Mouse (Mus musculus): Measurements from ENCODE around the gene Spock2.

- no peak for TF ChIP-seq HCFC1 (IDR thresholded peaks at IDR 0.05; ENCODE audit: borderline replicate concordance, insufficient read depth, low read length)
- TF ChIP-seq MAFK (IDR thresholded peaks at IDR 0.05; ENCODE audit: insufficient read depth, low read depth, low read length): no peak
These were observed 32.7 kb downstream of the Spock2 start for GRCm38 (mm10) chr10:60138680-60139079.

Measured in ES-E14 (cell line).